ENCODE assay signal across 19 mouse cellular contexts in the genomic region with DNA sequence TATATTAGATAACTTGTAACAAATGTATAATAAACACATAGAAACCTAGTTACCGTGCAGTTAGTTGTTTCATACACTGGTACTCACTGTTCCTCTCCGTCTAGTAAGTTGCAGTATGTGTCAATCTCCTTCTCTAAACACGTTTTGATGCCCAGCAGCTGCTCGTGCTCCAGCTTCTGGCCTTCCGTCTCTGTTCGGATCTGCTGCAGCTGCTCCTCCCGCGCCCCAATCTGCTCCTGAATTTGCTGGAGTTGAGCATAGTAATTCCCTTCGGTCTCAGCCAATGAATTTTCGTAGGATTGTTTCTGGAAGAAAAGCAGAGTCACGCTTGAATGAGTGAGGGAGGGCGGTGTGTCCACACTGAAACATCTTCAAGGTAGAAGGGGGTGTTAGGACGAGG. TPM values are rescaled to one million over a fixed set of nuclear protein-coding genes. Genes with fewer than 3 reads are reported as not detected.
DNase-seq lines count a peak whose midpoint lies in the region; ATAC-seq and TF ChIP-seq lines count a peak whose summit lies in the region.
"Had no signal": no experiment of that assay in that cellular context is flagged by ENCODE, and none has a peak within 500 bp of the region (broad histone marks: within the 10 kb centered on the region; RNA-seq: fewer than 3 reads in every experiment).

No protein-coding gene starts in this region.

- DNase-seq in cerebellum, postnatal 10 days: peak; percentile 14 to 20
- DNase-seq in cerebellum, adult 11 months: no peak
- DNase-seq in midbrain, embryonic 14.5 days: peak; percentile 48
- DNase-seq in midbrain, embryonic 11.5 days (ENCODE audit: low spot score, missing footprints): no peak
- DNase-seq in layer of hippocampus, postnatal 25 days (ENCODE audit: extremely low spot score in 1 of 2, low spot score in 1 of 2): peak; percentile 52 to 63
- DNase-seq in right cerebral cortex, postnatal 14 days: peak; percentile 55
- no peak for DNase-seq in cerebellum, adult 2 months
- DNase-seq: heart, adult 2 months; heart, postnatal 4 days; kidney, adult 18-20 months; lung, adult 2 months; spleen, adult 18-20 months had no signal

- H3K36me3 ChIP-seq in midbrain, embryonic 14.5 days (ENCODE audit: control insufficient read depth, insufficient read depth, low read length): no peaks in the 10 kb centered on the region
- no peaks in the 10 kb centered on the region for H3K36me3 ChIP-seq in midbrain, embryonic 11.5 days (ENCODE audit: control insufficient read depth, insufficient read depth, low read length)
- no peaks in the 10 kb centered on the region for H3K36me3 ChIP-seq in liver, embryonic 12.5 days
- H3K36me3 ChIP-seq: embryonic facial prominence, embryonic 12.5 days; forebrain, embryonic 12.5 days had no signal

- no peak overlapping the region for H3K9ac ChIP-seq in midbrain, embryonic 14.5 days (replicated peaks; ENCODE audit: low read length)
- H3K9ac ChIP-seq in midbrain, embryonic 11.5 days (ENCODE audit: low read length): no peak overlapping the region
- no peak overlapping the region for H3K9ac ChIP-seq in liver, embryonic 12.5 days
- H3K9ac ChIP-seq: embryonic facial prominence, embryonic 12.5 days; forebrain, embryonic 12.5 days had no signal

- no peak for TF ChIP-seq POLR2A in cerebellum, adult 2 months (IDR thresholded peaks at IDR 0.05; ENCODE audit: borderline replicate concordance, insufficient read depth, low read length)

- TF ChIP-seq CTCF in cerebellum, adult 2 months (IDR thresholded peaks at IDR 0.05; ENCODE audit: borderline replicate concordance, insufficient read depth, low read depth, low read length): no peak

- peaks cover 8% of the 10 kb centered on the region; the same call in 1 of the 2 replicates for H3K4me1 ChIP-seq in midbrain, embryonic 14.5 days (ENCODE audit: control insufficient read depth, insufficient read depth, low read length)
- peaks cover 4% of the 10 kb centered on the region; the same call in 1 of the 2 replicates for H3K4me1 ChIP-seq in midbrain, embryonic 11.5 days (ENCODE audit: control insufficient read depth, insufficient read depth, low read length)
- no peaks in the 10 kb centered on the region for H3K4me1 ChIP-seq in liver, embryonic 12.5 days
- H3K4me1 ChIP-seq in cerebellum, adult 2 months (ENCODE audit: control insufficient read depth, insufficient read depth, low read length): no peaks in the 10 kb centered on the region
- H3K4me1 ChIP-seq: embryonic facial prominence, embryonic 12.5 days; forebrain, embryonic 12.5 days had no signal

- 0 out of 2 replicates have a peak overlapping the region, but pooled peaks have one; percentile 9 for H3K27ac ChIP-seq in midbrain, embryonic 14.5 days (replicated peaks; ENCODE audit: low read depth, low read length)
- no peak overlapping the region for H3K27ac ChIP-seq in midbrain, embryonic 11.5 days (ENCODE audit: low read depth, low read length)
- no peak overlapping the region for H3K27ac ChIP-seq in liver, embryonic 12.5 days
- no peak overlapping the region for H3K27ac ChIP-seq in cerebellum, adult 2 months (ENCODE audit: insufficient read depth, low read length)
- H3K27ac ChIP-seq: embryonic facial prominence, embryonic 12.5 days; forebrain, embryonic 12.5 days; heart, adult 2 months had no signal

- 27% methylated on average over 13 of the region's 13 CpGs for WGBS in midbrain, embryonic 14.5 days
- 60% methylated on average over 13 of the region's 13 CpGs for WGBS in midbrain, embryonic 11.5 days
- 68% methylated on average over 13 of the region's 13 CpGs for WGBS in liver, embryonic 12.5 days (ENCODE audit: insufficient replicate concordance)
- 28% methylated on average over 13 of the region's 13 CpGs for WGBS in cerebellum, adult 2 months

- H3K27me3 ChIP-seq in midbrain, embryonic 14.5 days (ENCODE audit: control insufficient read depth, insufficient read depth, low read length): no peaks in the 10 kb centered on the region
- no peaks in the 10 kb centered on the region for H3K27me3 ChIP-seq in midbrain, embryonic 11.5 days (ENCODE audit: control insufficient read depth, insufficient read depth, low read length)
- no peaks in the 10 kb centered on the region; the same call in 1 of the 2 replicates for H3K27me3 ChIP-seq in liver, embryonic 12.5 days (replicated peaks)
- no peaks in the 10 kb centered on the region for H3K27me3 ChIP-seq in cerebellum, adult 2 months (ENCODE audit: control insufficient read depth, insufficient read depth, low read length)
- H3K27me3 ChIP-seq: embryonic facial prominence, embryonic 12.5 days; forebrain, embryonic 12.5 days had no signal

- no peak overlapping the region for H3K4me3 ChIP-seq in midbrain, embryonic 14.5 days (replicated peaks; ENCODE audit: low read depth, low read length)
- no peak overlapping the region for H3K4me3 ChIP-seq in midbrain, embryonic 11.5 days (ENCODE audit: low read depth, low read length)
- no peak overlapping the region for H3K4me3 ChIP-seq in liver, embryonic 12.5 days
- H3K4me3 ChIP-seq in cerebellum, adult 2 months (replicated peaks; ENCODE audit: insufficient read depth, low read depth, low read length): no peak overlapping the region
- H3K4me3 ChIP-seq: embryonic facial prominence, embryonic 12.5 days; forebrain, embryonic 12.5 days; heart, adult 2 months had no signal

- no peaks in the 10 kb centered on the region for H3K9me3 ChIP-seq in midbrain, embryonic 14.5 days (ENCODE audit: control insufficient read depth, low read length)
- H3K9me3 ChIP-seq in midbrain, embryonic 11.5 days (ENCODE audit: control insufficient read depth, low read length): no peaks in the 10 kb centered on the region
- no peaks in the 10 kb centered on the region for H3K9me3 ChIP-seq in liver, embryonic 12.5 days (replicated peaks)
- H3K9me3 ChIP-seq: embryonic facial prominence, embryonic 12.5 days; forebrain, embryonic 12.5 days had no signal

- ATAC-seq in midbrain, embryonic 14.5 days (ENCODE audit: low FRiP score, low TSS enrichment): no peak
- no peak for ATAC-seq in midbrain, embryonic 11.5 days (ENCODE audit: low FRiP score)
- no peak for ATAC-seq in liver, embryonic 12.5 days

- H3K4me2 ChIP-seq in midbrain, embryonic 14.5 days (ENCODE audit: low read length): peak overlapping the region; percentile 6; the same call in 1 of the 2 replicates
- no peak overlapping the region for H3K4me2 ChIP-seq in midbrain, embryonic 11.5 days
- no peak overlapping the region for H3K4me2 ChIP-seq in liver, embryonic 12.5 days
- H3K4me2 ChIP-seq: embryonic facial prominence, embryonic 12.5 days; forebrain, embryonic 12.5 days had no signal

RNA-seq across cellular contexts. Expression of a gene that starts 4.3 kb away (rescaled TPM):
- polyA plus RNA-seq in midbrain, embryonic 14.5 days (2014; fragmentation: Nextera tagmentation; extraction: Ambion mirVana): 0.28 and 0.51 TPM in 2 replicates
- polyA plus RNA-seq in midbrain, embryonic 11.5 days (2014; fragmentation: Nextera tagmentation; extraction: Ambion mirVana): 0.68 and 0.94 TPM in 2 replicates
- not detected for total RNA-seq in layer of hippocampus, postnatal 25 days (2021)
- not detected in 2 replicates for polyA plus RNA-seq in liver, embryonic 12.5 days (2016; fragmentation: Nextera tagmentation; extraction: Ambion mirVana)
- polyA plus RNA-seq in cerebellum, adult 2 months (2012; rRNA removed): 0.14 and 0.15 TPM in 2 replicates
- total RNA-seq: adrenal gland, postnatal 4 days; heart, adult 2 months; heart, postnatal 4 days; monocyte, adult 5-6 weeks; neutrophil, adult 5-6 weeks had no signal
- polyA plus RNA-seq: embryonic facial prominence, embryonic 12.5 days; forebrain, embryonic 12.5 days; heart, adult 2 months; limb, embryonic 11.5 days; lung, adult 2 months had no signal

RNA-seq across cellular contexts. Expression of a gene that starts 10.7 kb away (rescaled TPM):
- polyA plus RNA-seq in midbrain, embryonic 14.5 days (2014; fragmentation: Nextera tagmentation; extraction: Ambion mirVana): 0.11 TPM in 1 of 2 replicates, not detected in the other
- not detected in 2 replicates for polyA plus RNA-seq in midbrain, embryonic 11.5 days (2014; fragmentation: Nextera tagmentation; extraction: Ambion mirVana)
- not detected for total RNA-seq in layer of hippocampus, postnatal 25 days (2021)
- not detected in 2 replicates for polyA plus RNA-seq in liver, embryonic 12.5 days (2016; fragmentation: Nextera tagmentation; extraction: Ambion mirVana)
- polyA plus RNA-seq in cerebellum, adult 2 months (2012; rRNA removed): 7.0 and 7.2 TPM in 2 replicates
- total RNA-seq: adrenal gland, postnatal 4 days; heart, adult 2 months; monocyte, adult 5-6 weeks; neutrophil, adult 5-6 weeks had no signal
- polyA plus RNA-seq: embryonic facial prominence, embryonic 12.5 days; heart, adult 2 months; limb, embryonic 11.5 days; lung, adult 2 months had no signal

RNA-seq across cellular contexts. Expression of a gene that starts 17.5 kb away (rescaled TPM):
- polyA plus RNA-seq in midbrain, embryonic 14.5 days (2014; fragmentation: Nextera tagmentation; extraction: Ambion mirVana): not detected in 2 replicates
- not detected in 2 replicates for polyA plus RNA-seq in midbrain, embryonic 11.5 days (2014; fragmentation: Nextera tagmentation; extraction: Ambion mirVana)
- total RNA-seq in layer of hippocampus, postnatal 25 days (2021): not detected
- not detected in 2 replicates for polyA plus RNA-seq in liver, embryonic 12.5 days (2016; fragmentation: Nextera tagmentation; extraction: Ambion mirVana)
- polyA plus RNA-seq in cerebellum, adult 2 months (2012; rRNA removed): not detected in 2 replicates
- total RNA-seq: adrenal gland, postnatal 4 days; heart, adult 2 months; heart, postnatal 4 days; monocyte, adult 5-6 weeks; neutrophil, adult 5-6 weeks had no signal
- polyA plus RNA-seq: embryonic facial prominence, embryonic 12.5 days; forebrain, embryonic 12.5 days; heart, adult 2 months; limb, embryonic 11.5 days; lung, adult 2 months had no signal

RNA-seq across cellular contexts. Expression of a gene that starts 41.3 kb away (rescaled TPM):
- 0.17 and 0.26 TPM in 2 replicates for polyA plus RNA-seq in midbrain, embryonic 14.5 days (2014; fragmentation: Nextera tagmentation; extraction: Ambion mirVana)
- 0.26 and 0.61 TPM in 2 replicates for polyA plus RNA-seq in midbrain, embryonic 11.5 days (2014; fragmentation: Nextera tagmentation; extraction: Ambion mirVana)
- total RNA-seq in layer of hippocampus, postnatal 25 days (2021): under 1 TPM; 0.21 to 0.49 TPM
- polyA plus RNA-seq in liver, embryonic 12.5 days (2016; fragmentation: Nextera tagmentation; extraction: Ambion mirVana): 0.07 and 0.11 TPM in 2 replicates
- polyA plus RNA-seq in cerebellum, adult 2 months (2012; rRNA removed): 2.5 and 2.6 TPM in 2 replicates
- total RNA-seq: heart, adult 2 months; heart, postnatal 4 days; monocyte, adult 5-6 weeks; neutrophil, adult 5-6 weeks had no signal
- polyA plus RNA-seq: heart, adult 2 months had no signal

RNA-seq across cellular contexts. Expression of a gene that starts 48.4 kb away (rescaled TPM):
- not detected in 2 replicates for polyA plus RNA-seq in midbrain, embryonic 14.5 days (2014; fragmentation: Nextera tagmentation; extraction: Ambion mirVana)
- polyA plus RNA-seq in midbrain, embryonic 11.5 days (2014; fragmentation: Nextera tagmentation; extraction: Ambion mirVana): not detected in 2 replicates
- total RNA-seq in layer of hippocampus, postnatal 25 days (2021): not detected
- not detected in 2 replicates for polyA plus RNA-seq in liver, embryonic 12.5 days (2016; fragmentation: Nextera tagmentation; extraction: Ambion mirVana)
- polyA plus RNA-seq in cerebellum, adult 2 months (2012; rRNA removed): 0.44 and 0.65 TPM in 2 replicates
- total RNA-seq: adrenal gland, postnatal 4 days; heart, adult 2 months; heart, postnatal 4 days; monocyte, adult 5-6 weeks; neutrophil, adult 5-6 weeks had no signal
- polyA plus RNA-seq: forebrain, embryonic 12.5 days; heart, adult 2 months; lung, adult 2 months had no signal

Comparison
In these comparisons a context has a peak if more than half of its experiments do, and no peak if none do; other contexts are left out.
1. DNase-seq: peak in cerebellum, postnatal 10 days (2 of 2), midbrain, embryonic 14.5 days (single experiment), layer of hippocampus, postnatal 25 days (2 of 2) and right cerebral cortex, postnatal 14 days (single experiment); none in cerebellum, adult 11 months (single experiment), midbrain, embryonic 11.5 days (single experiment) and cerebellum, adult 2 months (0 of 2).